Comparison of ENCODE assay signal across 15 mouse cellular contexts in genomic region chr3:54420189-54420928, GRCm38 (mm10). TPM values are rescaled to one million over a fixed set of nuclear protein-coding genes. Genes with fewer than 3 reads are reported as not detected.
DNase-seq lines count a peak whose midpoint lies in the region; ATAC-seq and TF ChIP-seq lines count a peak whose summit lies in the region.
"Had no signal": no experiment of that assay in that cellular context is flagged by ENCODE, and none has a peak within 500 bp of the region (broad histone marks: within the 10 kb centered on the region; RNA-seq: fewer than 3 reads in every experiment).

No protein-coding gene starts in this region.

- WGBS in intestine, embryonic 14.5 days: 49% methylated on average over 10 of the region's 10 CpGs
- 56% methylated on average over 10 of the region's 10 CpGs for WGBS in kidney, embryonic 16.5 days
- whole genome bisulfite sequencing in olfactory bulb, adult 2 months: 49% methylated on average over 10 of the region's 10 CpGs
- WGBS in midbrain, embryonic 16.5 days: 81% methylated on average over 10 of the region's 10 CpGs

- no peak for TF ChIP-seq CTCF in olfactory bulb, adult 2 months (IDR thresholded peaks at IDR 0.05; ENCODE audit: insufficient read depth, low read depth, low read length)

- peak overlapping the region; percentile 12; the same call in 1 of the 2 replicates for H3K27ac ChIP-seq in intestine, embryonic 14.5 days (ENCODE audit: low read depth)
- H3K27ac ChIP-seq in kidney, embryonic 16.5 days (ENCODE audit: low read length): 0 out of 2 replicates have a peak overlapping the region, but pooled peaks have one; percentile 39
- peak overlapping the region; percentile 36; the same call in 1 of the 2 replicates for H3K27ac ChIP-seq in olfactory bulb, adult 2 months (ENCODE audit: insufficient read depth, low read depth, low read length)
- no peak overlapping the region for H3K27ac ChIP-seq in midbrain, embryonic 16.5 days (ENCODE audit: low read length)
- H3K27ac ChIP-seq: heart, embryonic 15.5 days; liver, embryonic 15.5 days; midbrain, embryonic 10.5 days had no signal

- no peaks in the 10 kb centered on the region for H3K36me3 ChIP-seq in intestine, embryonic 14.5 days (ENCODE audit: control insufficient read depth, insufficient read depth, low read length)
- no peaks in the 10 kb centered on the region for H3K36me3 ChIP-seq in kidney, embryonic 16.5 days (ENCODE audit: insufficient read depth, low read length)
- H3K36me3 ChIP-seq in midbrain, embryonic 16.5 days (ENCODE audit: control insufficient read depth, insufficient read depth, low read length): no peaks in the 10 kb centered on the region
- H3K36me3 ChIP-seq: heart, embryonic 15.5 days; liver, embryonic 15.5 days; midbrain, embryonic 10.5 days had no signal

- no peak for TF ChIP-seq POLR2A in olfactory bulb, adult 2 months (IDR thresholded peaks at IDR 0.05; ENCODE audit: insufficient read depth, low read depth, low read length)

- intact Hi-C loops in gastrocnemius, postnatal 36 days (cut with DNase I): no loop called here

- H3K27me3 ChIP-seq in intestine, embryonic 14.5 days (replicated peaks; ENCODE audit: control insufficient read depth, insufficient read depth, low read length): no peaks in the 10 kb centered on the region
- no peaks in the 10 kb centered on the region for H3K27me3 ChIP-seq in kidney, embryonic 16.5 days (ENCODE audit: insufficient read depth, low read length)
- H3K27me3 ChIP-seq in midbrain, embryonic 16.5 days (ENCODE audit: control insufficient read depth, insufficient read depth, low read depth, low read length): no peaks in the 10 kb centered on the region
- H3K27me3 ChIP-seq: heart, embryonic 15.5 days; liver, embryonic 15.5 days had no signal

- H3K9me3 ChIP-seq in intestine, embryonic 14.5 days (ENCODE audit: control insufficient read depth, low read length): no peaks in the 10 kb centered on the region
- H3K9me3 ChIP-seq in kidney, embryonic 16.5 days (ENCODE audit: low read length): 0 out of 2 replicates have a peak, but pooled peaks cover 2% of the 10 kb centered on the region
- no peaks in the 10 kb centered on the region for H3K9me3 ChIP-seq in midbrain, embryonic 16.5 days (replicated peaks; ENCODE audit: control insufficient read depth, low read length, poor library complexity, severe bottlenecking)
- H3K9me3 ChIP-seq: heart, embryonic 15.5 days; liver, embryonic 15.5 days; midbrain, embryonic 10.5 days had no signal

- H3K4me2 ChIP-seq in intestine, embryonic 14.5 days (ENCODE audit: low read length): no peak overlapping the region
- no peak overlapping the region for H3K4me2 ChIP-seq in kidney, embryonic 16.5 days (replicated peaks; ENCODE audit: low read depth, low read length)
- H3K4me2 ChIP-seq in midbrain, embryonic 16.5 days (ENCODE audit: low read length): no peak overlapping the region
- H3K4me2 ChIP-seq: heart, embryonic 15.5 days; liver, embryonic 15.5 days had no signal

- peak; percentile 60 for ATAC-seq in intestine, embryonic 14.5 days (replicated peaks; ENCODE audit: low FRiP score, low TSS enrichment, low read depth)
- ATAC-seq in kidney, embryonic 16.5 days (ENCODE audit: low FRiP score, low TSS enrichment): 0 out of 2 replicates have a peak, but pooled peaks have one; percentile 59
- no peak for ATAC-seq in midbrain, embryonic 16.5 days

- DNase-seq in kidney, adult 11 months: peak; percentile 44
- no peak for DNase-seq in kidney, postnatal 10 days
- DNase-seq in intestine, embryonic 14.5 days (ENCODE audit: low spot score): no peak
- DNase-seq in gastrocnemius, postnatal 36 days: no peak
- DNase-seq in thymus, postnatal 0 days (ENCODE audit: low spot score): no peak
- DNase-seq: adrenal gland, postnatal 10 days; cerebellum, postnatal 36 days; gastrocnemius, postnatal 25 days; thymus, postnatal 36 days had no signal

- H3K4me1 ChIP-seq in intestine, embryonic 14.5 days (replicated peaks; ENCODE audit: control insufficient read depth, insufficient read depth, low read length): peaks cover 12% of the 10 kb centered on the region
- H3K4me1 ChIP-seq in kidney, embryonic 16.5 days (ENCODE audit: insufficient read depth, low read length): peaks cover 6% of the 10 kb centered on the region
- H3K4me1 ChIP-seq in olfactory bulb, adult 2 months (ENCODE audit: control insufficient read depth, insufficient read depth, low read length): 0 out of 2 replicates have a peak, but pooled peaks cover 2% of the 10 kb centered on the region
- no peaks in the 10 kb centered on the region for H3K4me1 ChIP-seq in midbrain, embryonic 16.5 days (ENCODE audit: control insufficient read depth, insufficient read depth, low read length)
- H3K4me1 ChIP-seq: heart, embryonic 15.5 days; liver, embryonic 15.5 days had no signal

- H3K4me3 ChIP-seq in intestine, embryonic 14.5 days (ENCODE audit: low read depth, low read length): no peak overlapping the region
- H3K4me3 ChIP-seq in kidney, embryonic 16.5 days (ENCODE audit: low read length): no peak overlapping the region
- H3K4me3 ChIP-seq in olfactory bulb, adult 2 months (ENCODE audit: insufficient read depth, low read depth, low read length): no peak overlapping the region
- no peak overlapping the region for H3K4me3 ChIP-seq in midbrain, embryonic 16.5 days (ENCODE audit: low read depth, low read length)
- H3K4me3 ChIP-seq: heart, embryonic 15.5 days; liver, embryonic 15.5 days; midbrain, embryonic 10.5 days had no signal

- no peak overlapping the region for H3K9ac ChIP-seq in intestine, embryonic 14.5 days (ENCODE audit: low read length)
- H3K9ac ChIP-seq in kidney, embryonic 16.5 days (replicated peaks; ENCODE audit: low read length): no peak overlapping the region
- no peak overlapping the region for H3K9ac ChIP-seq in midbrain, embryonic 16.5 days (ENCODE audit: low read depth, low read length)
- H3K9ac ChIP-seq: heart, embryonic 15.5 days; liver, embryonic 15.5 days had no signal

RNA-seq across cellular contexts. Expression of gene Postn, which starts 59.5 kb away (rescaled TPM):
- 122 and 160 TPM in 2 replicates for polyA plus RNA-seq in intestine, embryonic 14.5 days (2014; fragmentation: Nextera tagmentation; extraction: Ambion mirVana)
- polyA plus RNA-seq in kidney, embryonic 16.5 days (2015; fragmentation: Nextera tagmentation; extraction: Ambion mirVana): 108 and 117 TPM in 2 replicates
- polyA plus RNA-seq in olfactory bulb, adult 2 months (2012; ENCODE audit: insufficient read depth, insufficient read length, low replicate concordance, missing spikeins): not detected in 2 replicates
- 10 to 100 TPM; 23.3 to 25.3 TPM for total RNA-seq in gastrocnemius, postnatal 36 days (2021)
- polyA plus RNA-seq in thymus, postnatal 0 days (2015; fragmentation: Nextera tagmentation; extraction: Ambion mirVana): 55.3 and 73.6 TPM in 2 replicates
- polyA plus RNA-seq in midbrain, embryonic 16.5 days (2015; fragmentation: Nextera tagmentation; extraction: Ambion mirVana): 11.3 and 12.1 TPM in 2 replicates
